19 mouse cellular contexts compared by ENCODE assay signal in genomic region chr6:49875791-49876190, GRCm38 (mm10). TPM values are rescaled to one million over a fixed set of nuclear protein-coding genes. Genes with fewer than 3 reads are reported as not detected.
DNase-seq lines count a peak whose midpoint lies in the region; ATAC-seq lines count a peak whose summit lies in the region.
"Had no signal": no experiment of that assay in that cellular context is flagged by ENCODE, and none has a peak within 500 bp of the region (broad histone marks: within the 10 kb centered on the region; RNA-seq: fewer than 3 reads in every experiment).

No protein-coding gene starts in this region.

- no peak overlapping the region for H3K9ac ChIP-seq in forebrain, embryonic 14.5 days (ENCODE audit: low read length)
- no peak overlapping the region for H3K9ac ChIP-seq in forebrain, embryonic 11.5 days (ENCODE audit: low read length)
- H3K9ac ChIP-seq: hindbrain, embryonic 12.5 days; lung, embryonic 15.5 days had no signal

- H3K36me3 ChIP-seq in forebrain, embryonic 14.5 days (ENCODE audit: control insufficient read depth, insufficient read depth, low read length), result no peaks in the 10 kb centered on the region
- H3K36me3 ChIP-seq in forebrain, embryonic 11.5 days (ENCODE audit: control insufficient read depth, insufficient read depth, low read length), result no peaks in the 10 kb centered on the region
- H3K36me3 ChIP-seq: hindbrain, embryonic 12.5 days; lung, embryonic 15.5 days had no signal

- H3K27me3 ChIP-seq in forebrain, embryonic 14.5 days (replicated peaks; ENCODE audit: control insufficient read depth, insufficient read depth, low read length), result no peaks in the 10 kb centered on the region
- H3K27me3 ChIP-seq in forebrain, embryonic 11.5 days (ENCODE audit: control insufficient read depth, insufficient read depth, low read length), result no peaks in the 10 kb centered on the region
- H3K27me3 ChIP-seq: hindbrain, embryonic 12.5 days; lung, embryonic 15.5 days had no signal

- no peak overlapping the region for H3K4me2 ChIP-seq in forebrain, embryonic 14.5 days (ENCODE audit: low read length)
- no peak overlapping the region for H3K4me2 ChIP-seq in forebrain, embryonic 11.5 days (ENCODE audit: low read depth, low read length, severe bottlenecking)
- H3K4me2 ChIP-seq: hindbrain, embryonic 12.5 days; lung, embryonic 15.5 days had no signal

- WGBS in forebrain, embryonic 14.5 days, result 54% methylated on average over 6 of the region's 6 CpGs
- 81% methylated on average over 6 of the region's 6 CpGs for WGBS in forebrain, embryonic 11.5 days

- H3K4me3 ChIP-seq in forebrain, embryonic 14.5 days (ENCODE audit: low read depth, low read length), result no peak overlapping the region
- no peak overlapping the region for H3K4me3 ChIP-seq in forebrain, embryonic 11.5 days (ENCODE audit: low read depth, low read length)
- H3K4me3 ChIP-seq: hindbrain, embryonic 12.5 days; lung, embryonic 15.5 days had no signal

- ATAC-seq in forebrain, embryonic 14.5 days, result no peak
- ATAC-seq in forebrain, embryonic 11.5 days (replicated peaks; ENCODE audit: low FRiP score), result no peak
- ATAC-seq: intestine, embryonic 16.5 days had no signal

- DNase-seq in forebrain, embryonic 14.5 days (ENCODE audit: low spot score), result peak; percentile 35
- no peak for DNase-seq in forebrain, embryonic 11.5 days (ENCODE audit: low spot score)
- peak; percentile 8 to 26 for DNase-seq in layer of hippocampus, postnatal 10 days (ENCODE audit: low spot score in 2 of 2)
- no peak for DNase-seq in layer of hippocampus, postnatal 14 days (ENCODE audit: low spot score in 2 of 2)
- peak; percentile 6 to 14 for DNase-seq in right cerebral cortex, adult 2 months (ENCODE audit: low spot score in 2 of 2)
- no peak for DNase-seq in right cerebral cortex, postnatal 36 days (ENCODE audit: low spot score in 2 of 2)
- DNase-seq in thymus, postnatal 10 days (ENCODE audit: low spot score in 2 of 2), result no peak
- DNase-seq: adrenal gland, adult 2 months; cerebellum, adult 18-20 months; embryo, embryonic 11 days; heart, adult 18-20 months; thymus, adult 18-20 months had no signal

- H3K27ac ChIP-seq in forebrain, embryonic 14.5 days (ENCODE audit: low read depth, low read length), result no peak overlapping the region
- no peak overlapping the region for H3K27ac ChIP-seq in forebrain, embryonic 11.5 days (ENCODE audit: low read depth, low read length)
- H3K27ac ChIP-seq: hindbrain, embryonic 12.5 days; lung, embryonic 15.5 days had no signal

- H3K4me1 ChIP-seq in forebrain, embryonic 14.5 days (ENCODE audit: control insufficient read depth, insufficient read depth, low read length), result peaks cover 4% of the 10 kb centered on the region
- peaks cover 4% of the 10 kb centered on the region; the same call in 1 of the 2 replicates for H3K4me1 ChIP-seq in forebrain, embryonic 11.5 days (replicated peaks; ENCODE audit: control insufficient read depth, insufficient read depth, low read length)
- H3K4me1 ChIP-seq: lung, embryonic 15.5 days had no signal

- H3K9me3 ChIP-seq in forebrain, embryonic 14.5 days (replicated peaks; ENCODE audit: control insufficient read depth, low read length), result no peaks in the 10 kb centered on the region
- H3K9me3 ChIP-seq in forebrain, embryonic 11.5 days (ENCODE audit: control insufficient read depth, low read length), result no peaks in the 10 kb centered on the region
- H3K9me3 ChIP-seq: hindbrain, embryonic 12.5 days; lung, embryonic 15.5 days had no signal

RNA-seq across cellular contexts. Expression of gene Npy, which starts 53.3 kb away (rescaled TPM):
- 107 and 115 TPM in 2 replicates for polyA plus RNA-seq in forebrain, embryonic 14.5 days (2014; fragmentation: Nextera tagmentation; extraction: Ambion mirVana)
- polyA plus RNA-seq in forebrain, embryonic 11.5 days (2014; fragmentation: Nextera tagmentation; extraction: Ambion mirVana), result 3.6 and 7.1 TPM in 2 replicates
- total RNA-seq in layer of hippocampus, postnatal 10 days (2021), result 10 to 100 TPM; 84.0 to 96.9 TPM
- 100 to 1,000 TPM in 1 of 2 experiments, 10 to 100 TPM in 1; 77.2 to 104 TPM for total RNA-seq in layer of hippocampus, postnatal 14 days (2021)
- total RNA-seq: gastrocnemius, adult 18-20 months; heart, adult 18-20 months; liver, adult 2 months; megakaryocyte-erythroid progenitor cell, adult 5-6 weeks; neutrophil, adult 5-6 weeks had no signal
- polyA plus RNA-seq: liver, adult 2 months had no signal

Comparison
In these comparisons a context has a peak if more than half of its experiments do, and no peak if none do; other contexts are left out.
1. DNase-seq: peak in forebrain, embryonic 14.5 days (single experiment), layer of hippocampus, postnatal 10 days (2 of 2) and right cerebral cortex, adult 2 months (2 of 2); none in forebrain, embryonic 11.5 days (single experiment), layer of hippocampus, postnatal 14 days (0 of 2), right cerebral cortex, postnatal 36 days (0 of 2) and thymus, postnatal 10 days (0 of 2).